Mouse (Mus musculus): ENCODE data around the gene Gm5724. TPM values are rescaled to one million over a fixed set of nuclear protein-coding genes. Genes with fewer than 3 reads are reported as not detected.

Gene Gm5724
- polyA plus RNA-seq (2014; fragmentation: Nextera tagmentation; extraction: Ambion mirVana) = not detected in 2 replicates

DNA sequence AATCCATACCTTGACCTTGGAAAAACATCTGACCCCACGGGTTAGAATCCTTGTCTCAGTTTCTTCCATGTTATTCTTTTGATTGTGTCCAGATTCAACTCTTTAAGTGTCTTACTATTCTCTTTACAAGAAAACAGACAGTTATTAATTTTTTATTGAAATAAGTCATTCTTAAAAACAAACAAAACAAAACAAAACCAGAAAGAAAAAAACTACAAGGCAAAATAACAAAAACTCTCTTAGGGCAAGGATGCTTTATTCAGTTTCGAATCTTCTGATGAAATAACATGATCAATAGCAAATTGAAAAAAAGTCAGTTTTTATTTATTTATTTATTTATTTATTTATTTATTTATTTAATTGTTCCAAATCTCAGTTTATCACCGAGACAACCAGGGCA is at the start of gene Gm5724:
Gene Gm5724 (minus strand): TSS at position 101 of the 400 bp plus-strand sequence.
- H3K27ac ChIP-seq (ENCODE audit: low read depth, low read length) = no peak within 1 kb of the TSS
- ATAC-seq (ENCODE audit: low FRiP score) = no peak
- H3K9me3 ChIP-seq (ENCODE audit: control insufficient read depth, low read length) = no peaks in the 10 kb centered on the region
- no peak within 1 kb of the TSS for H3K4me3 ChIP-seq (ENCODE audit: low read depth, low read length)
- no peaks in the 10 kb centered on the region for H3K4me1 ChIP-seq (ENCODE audit: control insufficient read depth, insufficient read depth, low read length)
- H3K36me3 ChIP-seq (ENCODE audit: control insufficient read depth, insufficient read depth, low read length) = no peaks in the 10 kb centered on the region
- WGBS = 84% methylated on average over 3 of the region's 3 CpGs
- H3K9ac ChIP-seq (ENCODE audit: low read length) = no peak within 1 kb of the TSS
- no peaks in the 10 kb centered on the region for H3K27me3 ChIP-seq (ENCODE audit: control insufficient read depth, insufficient read depth, low read length)
- H3K4me2 ChIP-seq = no peak within 1 kb of the TSS
- no peak for DNase-seq (ENCODE audit: low spot score, missing footprints)

DNA sequence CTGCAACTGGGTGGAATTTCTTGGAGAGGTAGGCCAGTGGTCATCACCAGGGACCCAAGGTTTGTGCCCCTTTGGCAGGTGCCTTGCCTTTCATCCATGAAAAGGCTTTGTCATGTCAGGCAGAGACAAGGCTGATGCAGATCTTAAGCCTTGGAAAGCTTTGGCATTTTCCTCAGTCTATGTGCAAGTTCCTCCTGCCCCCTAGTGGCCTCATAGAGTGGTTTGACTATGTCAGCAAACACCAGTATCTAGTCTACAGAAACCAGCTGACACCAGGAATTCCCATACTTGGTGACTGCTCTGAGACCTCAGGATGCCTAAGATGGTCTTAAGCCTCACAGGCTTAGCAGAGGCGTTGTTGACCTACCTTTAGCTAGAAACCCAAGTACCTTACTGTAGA is 24.2 kb upstream of the Gm5724 start:
- peak; percentile 88 for ATAC-seq (ENCODE audit: low FRiP score)
- Histone ChIP-seq H3K4me3 (ENCODE audit: low read depth, low read length) (no peak overlapping the region), H3K4me1 (ENCODE audit: control insufficient read depth, insufficient read depth, low read length) (no peaks in the 10 kb centered on the region), H3K9ac (ENCODE audit: low read length) (no peak overlapping the region), H3K36me3 (ENCODE audit: control insufficient read depth, insufficient read depth, low read length) (no peaks in the 10 kb centered on the region), H3K9me3 (ENCODE audit: control insufficient read depth, low read length) (no peaks in the 10 kb centered on the region), H3K27me3 (ENCODE audit: control insufficient read depth, insufficient read depth, low read length) (no peaks in the 10 kb centered on the region), H3K4me2 (no peak overlapping the region), H3K27ac (ENCODE audit: low read depth, low read length) (no peak overlapping the region)
- peak; percentile 84 for DNase-seq (ENCODE audit: low spot score, missing footprints)
- WGBS = 39% methylated on average over 1 of the region's 1 CpGs

DNA sequence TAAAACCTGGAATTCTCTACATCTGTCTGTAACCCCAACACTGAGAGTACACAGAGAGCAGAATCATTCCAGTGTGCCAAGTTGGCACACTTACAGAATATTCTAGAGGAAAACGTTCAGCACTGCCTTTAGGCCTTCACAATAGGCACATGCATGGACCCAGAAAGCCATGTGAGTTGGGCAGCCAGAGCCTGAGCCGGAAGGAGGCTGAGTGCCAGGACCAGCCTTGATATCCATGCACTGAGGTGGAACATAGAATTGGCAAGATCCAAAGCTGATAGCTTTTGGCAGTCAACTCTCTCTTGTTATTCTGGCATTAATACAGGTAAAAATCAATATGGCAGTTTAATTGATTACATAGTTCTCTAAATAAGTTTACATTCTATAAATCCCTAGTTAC is 866 bp upstream of the Gm5724 start:
- H3K4me1 ChIP-seq (ENCODE audit: control insufficient read depth, insufficient read depth, low read length) = no peaks in the 10 kb centered on the region
- 78% methylated on average over 2 of the region's 2 CpGs for WGBS
- ATAC-seq (ENCODE audit: low FRiP score) = no peak
- H3K27me3 ChIP-seq (ENCODE audit: control insufficient read depth, insufficient read depth, low read length) = no peaks in the 10 kb centered on the region
- no peak overlapping the region for H3K4me3 ChIP-seq (ENCODE audit: low read depth, low read length)
- DNase-seq (ENCODE audit: low spot score, missing footprints) = no peak
- H3K9me3 ChIP-seq (ENCODE audit: control insufficient read depth, low read length) = no peaks in the 10 kb centered on the region
- no peak overlapping the region for H3K9ac ChIP-seq (ENCODE audit: low read length)
- H3K27ac ChIP-seq (ENCODE audit: low read depth, low read length) = no peak overlapping the region
- no peaks in the 10 kb centered on the region for H3K36me3 ChIP-seq (ENCODE audit: control insufficient read depth, insufficient read depth, low read length)
- no peak overlapping the region for H3K4me2 ChIP-seq

DNA sequence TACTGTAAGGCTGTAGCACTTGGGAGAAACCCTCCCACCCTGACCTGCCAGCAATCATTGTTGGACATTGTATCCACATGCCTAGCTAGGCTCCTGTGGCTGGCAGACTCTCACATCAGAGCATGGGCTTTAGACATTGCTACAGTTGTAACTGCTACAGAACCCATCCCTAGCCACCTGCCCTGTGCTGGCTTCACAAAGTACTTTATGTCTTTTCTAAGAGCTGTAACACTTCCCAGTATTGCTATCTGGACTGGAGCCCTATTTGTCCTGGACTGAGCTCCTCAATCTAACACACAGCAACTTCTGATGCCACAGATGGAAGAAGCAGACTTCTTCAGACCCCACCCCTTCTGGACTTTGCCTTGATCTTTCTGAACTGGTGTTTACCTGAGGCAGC is 82.4 kb downstream of the Gm5724 start:
- H3K4me3 ChIP-seq (ENCODE audit: low read depth, low read length) = no peak overlapping the region
- no peak for DNase-seq (ENCODE audit: low spot score, missing footprints)
- H3K4me1 ChIP-seq (ENCODE audit: control insufficient read depth, insufficient read depth, low read length) = no peaks in the 10 kb centered on the region
- no peak overlapping the region for H3K27ac ChIP-seq (ENCODE audit: low read depth, low read length)
- no peak overlapping the region for H3K4me2 ChIP-seq
- H3K36me3 ChIP-seq (ENCODE audit: control insufficient read depth, insufficient read depth, low read length) = no peaks in the 10 kb centered on the region
- H3K9ac ChIP-seq (ENCODE audit: low read length) = no peak overlapping the region
- no peak for ATAC-seq (ENCODE audit: low FRiP score)
- no peaks in the 10 kb centered on the region for H3K9me3 ChIP-seq (ENCODE audit: control insufficient read depth, low read length)
- H3K27me3 ChIP-seq (ENCODE audit: control insufficient read depth, insufficient read depth, low read length) = no peaks in the 10 kb centered on the region

DNA sequence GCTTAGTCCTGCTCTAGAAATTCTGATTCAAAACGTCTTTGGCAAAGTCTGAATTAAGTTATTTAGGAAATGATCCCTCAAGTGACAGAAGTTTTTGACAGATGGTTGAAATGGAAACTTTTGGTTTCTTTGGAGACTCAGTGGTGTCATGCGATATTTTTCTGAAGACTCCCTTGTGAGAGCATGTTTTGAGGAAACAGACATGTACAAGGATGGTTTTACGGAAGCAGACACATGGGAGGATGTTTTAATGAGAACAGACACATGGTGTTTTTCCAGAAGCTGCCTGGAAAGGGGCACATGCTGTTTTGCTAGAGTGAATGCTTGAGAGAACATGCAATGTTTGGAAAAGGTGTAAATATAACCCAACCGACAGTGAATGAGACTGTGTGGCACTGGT is 86.6 kb downstream of the Gm5724 start:
- H3K9ac ChIP-seq (ENCODE audit: low read length) = no peak overlapping the region
- H3K4me2 ChIP-seq = no peak overlapping the region
- H3K27me3 ChIP-seq (ENCODE audit: control insufficient read depth, insufficient read depth, low read length) = no peaks in the 10 kb centered on the region
- ATAC-seq (ENCODE audit: low FRiP score) (no peak), DNase-seq (ENCODE audit: low spot score, missing footprints) (no peak)
- no peaks in the 10 kb centered on the region for H3K4me1 ChIP-seq (ENCODE audit: control insufficient read depth, insufficient read depth, low read length)
- WGBS = 81% methylated on average over 4 of the region's 4 CpGs
- H3K9me3 ChIP-seq (ENCODE audit: control insufficient read depth, low read length) = no peaks in the 10 kb centered on the region
- H3K4me3 ChIP-seq (ENCODE audit: low read depth, low read length) = no peak overlapping the region
- H3K36me3 ChIP-seq (ENCODE audit: control insufficient read depth, insufficient read depth, low read length) = no peaks in the 10 kb centered on the region
- H3K27ac ChIP-seq (ENCODE audit: low read depth, low read length) = no peak overlapping the region

Other genes starting within 250 kb of the Gm5724 start
- gene Slco1c1, start 249.4 kb downstream of the Gm5724 start, polyA plus RNA-seq (2014; fragmentation: Nextera tagmentation; extraction: Ambion mirVana) = 1.5 and 2.1 TPM in 2 replicates
- not detected in 2 replicates for gene Slco1b2, start 144.3 kb downstream of the Gm5724 start, polyA plus RNA-seq (2014; fragmentation: Nextera tagmentation; extraction: Ambion mirVana)
- gene Slco1a4, start 82.4 kb upstream of the Gm5724 start, polyA plus RNA-seq (2014; fragmentation: Nextera tagmentation; extraction: Ambion mirVana) = not detected in 2 replicates
- gene Slco1a1, start 173.2 kb upstream of the Gm5724 start, polyA plus RNA-seq (2014; fragmentation: Nextera tagmentation; extraction: Ambion mirVana) = not detected in 2 replicates
- 0.08 TPM in 1 of 2 replicates, not detected in the other for gene Gm6614, start 237.6 kb upstream of the Gm5724 start, polyA plus RNA-seq (2014; fragmentation: Nextera tagmentation; extraction: Ambion mirVana)